Mouse (Mus musculus) intestine, embryonic 16.5 days (tissue): ENCODE measurements around the gene Fam208b. TPM values are rescaled to one million over a fixed set of nuclear protein-coding genes. Genes with fewer than 3 reads are reported as not detected.

Experiments
- ATAC-seq: fragments of 200-750 bp; cut with Nextera tagmentation; 2 replicates; pipeline ENCODE4 v1.8.0; 2017; ENCODE audit warnings: moderate TSS enrichment, moderate library complexity
- H3K27ac ChIP-seq: fragments of 300-500 bp; sonication (generic); 2 replicates; pipeline ENCODE4 v1.5.1; 2014; ENCODE audit warnings: mild to moderate bottlenecking, low read length
- H3K27me3 ChIP-seq: fragments of 300-500 bp; sonication (generic); replicated peaks from 2 replicates; pipeline ENCODE4 v1.6.1; 2014; ENCODE audit warnings: low read length, control low read depth, mixed read lengths; ENCODE audit not compliant: control insufficient read depth, insufficient read depth
- H3K36me3 ChIP-seq: fragments of 300-500 bp; sonication (generic); 2 replicates; pipeline ENCODE4 v1.6.1; 2014; ENCODE audit warnings: low read length, control low read depth; ENCODE audit not compliant: control insufficient read depth, insufficient read depth
- H3K4me1 ChIP-seq: fragments of 300-500 bp; sonication (generic); 2 replicates; pipeline ENCODE4 v1.6.1; 2014; ENCODE audit warnings: low read length, control low read depth, mixed read lengths; ENCODE audit not compliant: control insufficient read depth, insufficient read depth
- H3K4me2 ChIP-seq: fragments of 300-500 bp; sonication (generic); 2 replicates; pipeline ENCODE4 v1.6.1; 2014; ENCODE audit warnings: low read depth, low read length, control low read depth
- H3K4me3 ChIP-seq: fragments of 300-500 bp; sonication (generic); 2 replicates; pipeline ENCODE4 v1.5.1; 2014; ENCODE audit warnings: mild to moderate bottlenecking, low read length
- H3K9ac ChIP-seq: fragments of 300-500 bp; sonication (generic); 2 replicates; pipeline ENCODE4 v1.6.1; 2014; ENCODE audit warnings: low read depth, low read length
- H3K9me3 ChIP-seq: fragments of 300-500 bp; sonication (generic); 2 replicates; pipeline ENCODE4 v1.6.1; 2016; ENCODE audit warnings: low read length, control low read depth; ENCODE audit not compliant: control insufficient read depth
- WGBS: fragments of 180-500 bp; shearing (Covaris S2); extraction: QIAGEN DNeasy Blood & Tissue Kit; methylation state at CpG from one replicate; pipeline ENCODE4 v1.1.7; 2014; 5-methylcytosine and 5-hydroxymethylcytosine counted together
- polyA plus RNA-seq: library from polyadenylated mRNA; unstranded; fragments of >200 nt; fragmentation: Nextera tagmentation; extraction: Ambion mirVana; gene quantifications from 2 replicates; pipeline ENCODE4 v1.2.1, GENCODE M21; 2015

The Fam208b gene
- 7.2 and 7.3 TPM in 2 replicates for polyA plus RNA-seq

DNA sequence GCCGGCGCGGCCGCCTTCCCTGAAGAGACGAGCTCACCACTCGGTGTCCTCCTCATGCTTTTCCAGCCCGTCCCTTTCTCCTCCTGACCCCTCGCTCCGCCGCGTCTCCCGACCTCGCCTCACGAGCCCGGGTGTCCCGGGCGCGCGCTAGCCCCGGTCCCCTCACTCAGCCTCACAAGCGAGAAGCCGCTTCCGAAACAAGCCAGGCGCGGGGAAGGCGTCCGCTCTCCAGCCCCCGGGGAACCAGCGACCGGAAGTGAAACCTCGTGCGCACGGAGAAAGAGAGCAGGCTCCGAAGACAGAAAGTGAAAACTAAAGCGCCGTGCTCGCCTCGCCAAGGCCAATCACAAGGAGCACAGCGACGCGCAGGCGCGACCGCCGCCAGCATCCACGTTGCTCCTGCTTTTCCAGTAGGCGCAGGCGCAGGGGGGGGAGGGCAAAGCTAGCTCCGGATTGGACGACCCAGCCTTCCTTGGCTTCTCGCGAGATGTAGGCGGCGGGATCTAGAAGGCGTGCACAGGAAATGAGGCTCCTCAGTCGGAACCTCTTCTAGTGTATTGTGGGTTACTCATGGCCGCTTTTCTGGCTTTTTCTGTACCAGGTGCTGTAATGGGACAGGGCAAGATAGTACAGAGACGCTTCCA, at the start of gene Fam208b:
Gene Fam208b, minus strand, starts transcription at position 314 of the 644 bp plus-strand sequence.
- under 1% methylated on average over 57 of the region's 58 CpGs for WGBS

DNA sequence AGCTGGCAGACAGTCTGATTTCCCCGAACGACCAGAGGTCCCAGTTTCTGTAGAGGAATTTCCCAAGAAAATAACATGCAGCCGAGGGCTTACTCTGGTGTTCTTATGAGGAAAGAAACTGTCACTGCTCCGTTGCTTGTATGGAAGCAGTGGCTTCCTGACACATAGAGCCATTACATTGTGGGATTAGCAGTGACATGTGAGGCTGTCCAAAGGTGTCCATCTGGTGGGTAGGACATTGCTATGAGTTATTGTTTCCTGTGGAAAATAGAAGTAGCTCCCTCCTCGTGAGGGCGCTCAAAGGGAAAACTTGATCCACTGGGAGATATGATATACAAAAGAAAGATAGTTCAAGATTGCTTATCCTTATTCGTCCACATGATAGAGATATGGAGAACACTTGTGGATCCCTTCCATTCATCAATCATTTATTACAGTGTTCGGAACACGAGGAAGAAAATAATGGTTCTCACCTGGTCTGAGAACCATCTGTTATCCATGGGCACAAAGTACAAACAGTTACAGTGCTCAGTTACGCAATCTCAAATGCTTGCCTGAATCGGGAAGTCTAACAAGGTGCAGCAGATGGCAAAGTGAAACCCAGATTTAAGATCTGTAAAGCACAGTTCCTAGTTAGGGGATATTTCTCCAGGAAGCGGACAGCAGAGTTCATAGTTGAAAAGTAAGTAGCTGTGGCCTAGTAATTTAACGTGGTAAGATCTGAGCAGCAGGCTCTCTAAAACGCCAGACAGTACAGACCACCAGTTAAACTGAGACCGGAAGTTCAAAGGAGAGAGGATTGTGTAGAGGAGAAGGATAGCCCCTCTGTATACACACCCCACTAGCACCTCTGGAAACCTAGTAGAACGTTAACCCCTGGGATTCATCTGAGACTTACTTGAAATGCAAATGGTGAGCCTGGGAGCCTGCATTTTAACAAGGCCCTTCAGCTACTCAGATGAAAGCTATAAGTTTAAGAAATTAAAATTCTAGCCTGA, 48.6 kb upstream of the Fam208b start:
- 0 out of 2 replicates have a peak, but pooled peaks cover 3% of the 10 kb centered on the region for H3K4me1 ChIP-seq
- ATAC-seq: peak; percentile 96
- 0 out of 2 replicates have a peak overlapping the region, but pooled peaks have one; percentile 22 for H3K4me2 ChIP-seq
- no peaks in the 10 kb centered on the region for H3K36me3 ChIP-seq
- H3K9ac ChIP-seq: peak overlapping the region; percentile 57
- peak overlapping the region; percentile 14; the same call in 1 of the 2 replicates for H3K4me3 ChIP-seq
- peak overlapping the region; percentile 90 for H3K27ac ChIP-seq
- H3K27me3 ChIP-seq: no peaks in the 10 kb centered on the region
- H3K9me3 ChIP-seq: no peaks in the 10 kb centered on the region
- 49% methylated on average over 16 of the region's 16 CpGs for WGBS

More for the DNA sequence above, at the start of gene Fam208b:
- peak; percentile 99 for ATAC-seq
- Histone ChIP-seq H3K4me1 (0 out of 2 replicates have a peak, but pooled peaks cover 3% of the 10 kb centered on the region), H3K27me3 (no peaks in the 10 kb centered on the region), H3K36me3 (no peaks in the 10 kb centered on the region), H3K27ac (peak within 1 kb of the TSS; percentile 90), H3K9ac (peak within 1 kb of the TSS; percentile 90), H3K4me2 (peak within 1 kb of the TSS; percentile 55), H3K9me3 (peaks cover 3% of the 10 kb centered on the region; the same call in 1 of the 2 replicates), H3K4me3 (peak within 1 kb of the TSS; percentile 99)

DNA sequence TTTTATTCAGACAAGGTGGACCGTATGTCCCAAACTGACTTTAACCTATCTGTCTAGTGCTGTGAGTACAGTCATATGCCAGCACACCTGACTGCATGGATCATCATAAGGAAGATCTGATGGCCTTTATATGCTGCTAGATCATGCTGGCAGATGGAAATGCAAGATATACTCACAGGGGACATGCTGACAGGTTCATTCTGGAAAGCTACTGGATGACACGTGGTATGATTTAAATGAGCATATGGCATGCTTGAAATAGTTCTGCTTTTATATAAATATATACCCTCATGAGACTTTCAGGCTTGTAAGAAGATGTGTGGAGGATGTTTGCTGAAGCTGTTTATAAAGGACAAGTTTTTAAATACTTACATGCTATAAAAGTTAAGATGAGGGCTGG, 43.5 kb upstream of the Fam208b start:
- WGBS: 86% methylated on average over 2 of the region's 2 CpGs
- Histone ChIP-seq H3K4me1 (0 out of 2 replicates have a peak, but pooled peaks cover 3% of the 10 kb centered on the region), H3K27me3 (no peaks in the 10 kb centered on the region), H3K36me3 (no peaks in the 10 kb centered on the region), H3K9ac (no peak overlapping the region), H3K9me3 (no peaks in the 10 kb centered on the region), H3K27ac (no peak overlapping the region), H3K4me2 (no peak overlapping the region), H3K4me3 (no peak overlapping the region)
- ATAC-seq: no peak

DNA sequence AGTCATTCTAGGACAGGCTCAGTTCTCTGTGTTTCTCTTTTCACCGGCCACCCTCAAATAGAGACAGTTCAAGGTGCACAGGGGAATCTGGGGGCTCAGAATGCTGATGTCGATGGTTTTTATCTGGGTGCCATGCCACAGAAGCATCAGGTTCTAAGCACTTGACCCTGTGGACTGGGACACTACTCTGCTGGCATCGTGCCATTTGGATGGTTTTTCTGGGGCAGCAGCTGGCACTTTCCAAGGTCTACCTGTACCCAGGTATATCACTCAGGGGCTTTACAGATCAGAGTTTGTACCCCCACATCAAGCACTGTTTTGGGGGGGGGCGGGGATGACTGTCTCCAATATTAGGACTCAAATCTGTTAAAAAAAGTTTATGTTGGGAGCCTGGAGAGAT, 39.7 kb upstream of the Fam208b start:
- 92% methylated on average over 4 of the region's 4 CpGs for WGBS
- no peak overlapping the region for H3K4me2 ChIP-seq
- ATAC-seq: no peak

DNA sequence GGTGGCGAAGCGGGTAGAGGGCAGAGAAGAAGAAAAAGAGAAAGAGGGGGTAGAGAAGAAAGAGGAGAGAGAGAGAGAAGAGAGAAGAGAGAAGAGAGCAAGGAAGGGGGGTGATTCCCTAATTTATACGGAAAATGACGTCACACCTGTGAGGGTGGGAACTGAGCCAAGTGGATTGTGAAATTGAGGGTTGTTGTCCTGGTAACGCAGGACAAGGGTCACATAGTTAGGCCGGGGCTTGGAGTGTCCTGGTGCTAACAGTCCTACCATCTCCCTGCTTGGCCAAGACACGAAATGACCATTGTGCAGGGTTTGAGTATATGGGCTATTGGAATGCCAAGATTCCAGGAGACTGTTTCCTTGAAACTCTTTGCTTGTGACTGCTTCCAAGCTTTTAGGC, 35.7 kb upstream of the Fam208b start:
- Histone ChIP-seq H3K4me1 (no peaks in the 10 kb centered on the region), H3K36me3 (no peaks in the 10 kb centered on the region), H3K4me3 (no peak overlapping the region), H3K4me2 (no peak overlapping the region), H3K27me3 (no peaks in the 10 kb centered on the region), H3K9me3 (no peaks in the 10 kb centered on the region), H3K27ac (peak overlapping the region; percentile 65; the same call in 1 of the 2 replicates), H3K9ac (no peak overlapping the region)
- peak; percentile 41 for ATAC-seq
- WGBS: 71% methylated on average over 7 of the region's 7 CpGs

More for the DNA sequence above, 39.7 kb upstream of the Fam208b start:
- Histone ChIP-seq H3K9ac (no peak overlapping the region), H3K27me3 (no peaks in the 10 kb centered on the region), H3K36me3 (no peaks in the 10 kb centered on the region), H3K9me3 (no peaks in the 10 kb centered on the region), H3K27ac (no peak overlapping the region), H3K4me3 (no peak overlapping the region), H3K4me1 (no peaks in the 10 kb centered on the region)

DNA sequence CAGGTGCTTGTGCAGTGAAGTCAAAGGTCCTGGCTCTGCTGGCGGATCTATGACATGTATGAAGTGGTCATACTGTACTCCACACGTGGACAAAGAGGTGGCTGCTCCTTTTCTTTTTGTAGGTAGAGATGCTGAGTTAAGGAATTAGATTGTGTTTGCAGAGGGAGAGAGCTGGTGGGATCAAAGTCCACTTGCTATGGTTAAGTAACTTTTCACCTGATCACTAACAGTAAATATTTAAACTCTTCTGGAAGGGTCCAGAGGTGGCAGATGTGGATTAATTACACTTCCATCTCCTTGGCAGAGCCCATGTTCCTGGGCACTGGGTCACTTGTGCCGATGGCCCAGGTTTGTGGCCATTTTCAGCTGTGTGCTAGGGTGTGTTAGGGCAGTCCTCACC, 35.0 kb upstream of the Fam208b start:
- 60% methylated on average over 3 of the region's 3 CpGs for WGBS
- H3K27me3 ChIP-seq: no peaks in the 10 kb centered on the region
- H3K4me2 ChIP-seq: no peak overlapping the region
- peak overlapping the region; percentile 68 for H3K27ac ChIP-seq
- H3K4me1 ChIP-seq: no peaks in the 10 kb centered on the region
- H3K9me3 ChIP-seq: no peaks in the 10 kb centered on the region
- no peak overlapping the region for H3K9ac ChIP-seq
- peak; percentile 71 for ATAC-seq
- no peak overlapping the region for H3K4me3 ChIP-seq
- no peaks in the 10 kb centered on the region for H3K36me3 ChIP-seq

DNA sequence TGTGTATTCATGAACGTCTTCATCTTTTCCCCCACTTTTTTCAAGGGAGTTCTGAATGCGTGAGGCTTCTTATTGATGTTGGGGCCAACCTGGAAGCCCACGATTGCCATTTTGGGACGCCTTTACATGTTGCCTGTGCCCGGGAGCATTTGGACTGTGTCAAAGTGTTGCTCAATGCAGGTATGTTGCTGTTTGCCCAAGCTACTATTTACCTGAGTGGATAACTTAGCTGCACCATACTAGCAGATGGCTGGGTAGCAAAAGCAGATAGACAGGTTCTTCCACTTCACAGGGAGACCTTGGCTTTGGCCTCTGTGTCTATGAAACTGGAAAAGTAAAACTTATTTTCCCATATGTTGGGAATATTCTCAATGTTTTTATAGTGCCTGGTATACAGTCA, 34.0 kb upstream of the Fam208b start:
- 68% methylated on average over 5 of the region's 5 CpGs for WGBS
- Histone ChIP-seq H3K4me1 (no peaks in the 10 kb centered on the region), H3K36me3 (0 out of 2 replicates have a peak, but pooled peaks cover 3% of the 10 kb centered on the region), H3K9ac (no peak overlapping the region), H3K4me3 (no peak overlapping the region), H3K27me3 (no peaks in the 10 kb centered on the region), H3K4me2 (no peak overlapping the region), H3K9me3 (no peaks in the 10 kb centered on the region), H3K27ac (0 out of 2 replicates have a peak overlapping the region, but pooled peaks have one; percentile 9)
- ATAC-seq: peak; percentile 78

DNA sequence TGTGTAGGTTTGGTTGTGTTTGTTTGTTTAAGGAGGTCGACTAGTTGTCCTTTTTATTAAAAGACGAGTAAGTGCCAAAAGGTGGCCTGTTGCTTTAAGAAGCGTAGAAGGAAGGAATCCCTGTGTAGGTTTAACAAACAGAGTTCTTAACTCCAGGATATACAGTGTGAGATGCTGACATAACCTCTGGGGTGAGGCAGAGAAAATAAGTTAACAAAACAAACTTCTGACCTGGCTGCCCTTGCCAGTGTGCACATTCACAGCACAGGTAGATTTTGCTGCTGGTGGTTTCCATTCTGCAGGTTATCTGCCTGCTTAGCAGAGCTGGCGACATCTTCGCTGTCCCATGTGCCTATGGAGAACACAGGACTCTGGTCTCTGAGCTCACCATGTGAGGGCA, 31.6 kb upstream of the Fam208b start:
- 81% methylated on average over 5 of the region's 5 CpGs for whole genome bisulfite sequencing
- Histone ChIP-seq H3K27me3 (no peaks in the 10 kb centered on the region), H3K36me3 (0 out of 2 replicates have a peak, but pooled peaks cover 3% of the 10 kb centered on the region), H3K9ac (no peak overlapping the region), H3K27ac (no peak overlapping the region), H3K9me3 (no peaks in the 10 kb centered on the region), H3K4me3 (no peak overlapping the region), H3K4me1 (no peaks in the 10 kb centered on the region), H3K4me2 (no peak overlapping the region)
- ATAC-seq: no peak

DNA sequence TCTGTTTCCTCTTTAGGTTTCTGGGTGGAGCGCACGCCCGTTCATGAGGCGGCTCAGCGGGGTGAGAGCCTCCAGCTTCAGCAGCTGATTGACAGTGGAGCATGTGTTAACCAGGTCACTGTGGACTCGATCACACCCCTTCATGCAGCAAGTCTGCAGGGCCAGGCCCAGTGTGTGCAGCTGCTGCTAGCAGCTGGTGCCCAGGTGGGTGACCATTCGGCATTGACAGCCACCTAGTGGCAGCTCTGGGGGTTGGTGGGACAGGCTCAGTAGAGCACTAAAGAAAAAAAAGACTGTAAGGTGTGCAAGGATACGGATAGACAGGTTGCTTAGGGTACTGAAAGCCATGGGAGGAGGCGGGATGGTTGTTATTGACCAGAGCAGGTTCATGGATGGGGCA, 31.1 kb upstream of the Fam208b start:
- Histone ChIP-seq H3K4me3 (no peak overlapping the region), H3K36me3 (0 out of 2 replicates have a peak, but pooled peaks cover 3% of the 10 kb centered on the region), H3K9me3 (no peaks in the 10 kb centered on the region), H3K4me1 (no peaks in the 10 kb centered on the region), H3K27me3 (no peaks in the 10 kb centered on the region), H3K9ac (no peak overlapping the region), H3K4me2 (no peak overlapping the region), H3K27ac (no peak overlapping the region)
- peak; percentile 39 for ATAC-seq
- WGBS: 71% methylated on average over 9 of the region's 9 CpGs
